Mouse (Mus musculus): ENCODE results near the gene Med15. TPM values are rescaled to one million over a fixed set of nuclear protein-coding genes. Genes with fewer than 3 reads are reported as not detected.
A peak's percentile ranks its signal among the peaks of the same experiment; 100 is the strongest.

The Med15 gene
- polyA plus RNA-seq, 1 experiment = 110 TPM

GRCm38 (mm10) chr16:17761074-17761473 is 28.4 kb upstream of the Med15 start:
- TF ChIP-seq POLR2A (IDR thresholded peaks at IDR 0.05; ENCODE audit: low read depth, low read length) (no peak), CTCF (IDR thresholded peaks at IDR 0.05; ENCODE audit: extremely low read depth, insufficient read depth, insufficient read length, insufficient replicate concordance) (no peak)
- H3K27ac ChIP-seq (ENCODE audit: insufficient read depth, low read length) = no peak overlapping the region
- WGBS = 45% methylated on average over 1 of the region's 1 CpGs
- no peak for DNase-seq (ENCODE audit: low read depth in 1 of 2, low spot score in 2 of 2)
- H3K27me3 ChIP-seq (ENCODE audit: control insufficient read depth, insufficient read depth, low read length) = no peaks in the 10 kb centered on the region
- peaks cover 3% of the 10 kb centered on the region; the same call in 1 of the 2 replicates for H3K36me3 ChIP-seq (ENCODE audit: control insufficient read depth, insufficient read depth, low read length)
- no peak overlapping the region for H3K4me3 ChIP-seq (ENCODE audit: extremely low read depth, insufficient read depth, insufficient read length)
- peaks cover 4% of the 10 kb centered on the region for H3K4me1 ChIP-seq (ENCODE audit: control insufficient read depth, insufficient read depth, insufficient read length)

- peaks cover 3% of the 10 kb centered on the region; the same call in 1 of the 2 replicates for H3K36me3 ChIP-seq (ENCODE audit: control insufficient read depth, insufficient read depth, low read length)
- H3K4me1 ChIP-seq (ENCODE audit: control insufficient read depth, insufficient read depth, insufficient read length) = peaks cover 4% of the 10 kb centered on the region
- 73% methylated on average over 8 of the region's 8 CpGs for WGBS
- peak in 1 of 2 experiments; percentile 14 for DNase-seq (ENCODE audit: low read depth in 1 of 2, low spot score in 2 of 2)
- H3K27ac ChIP-seq (ENCODE audit: insufficient read depth, low read length) = no peak overlapping the region
- TF ChIP-seq CTCF (IDR thresholded peaks at IDR 0.05; ENCODE audit: extremely low read depth, insufficient read depth, insufficient read length, insufficient replicate concordance) = peak; percentile 22; the same call in 1 of the 2 replicates
- no peak for TF ChIP-seq POLR2A (IDR thresholded peaks at IDR 0.05; ENCODE audit: low read depth, low read length)
- H3K4me3 ChIP-seq (ENCODE audit: extremely low read depth, insufficient read depth, insufficient read length) = no peak overlapping the region
- no peaks in the 10 kb centered on the region for H3K27me3 ChIP-seq (ENCODE audit: control insufficient read depth, insufficient read depth, low read length)
Measured at GRCm38 (mm10) chr16:17760657-17761056, 28.0 kb upstream of the Med15 start.

GRCm38 (mm10) chr16:17759813-17760321 is 27.2 kb upstream of the Med15 start:
- peak overlapping the region; percentile 62 for H3K4me3 ChIP-seq (ENCODE audit: extremely low read depth, insufficient read depth, insufficient read length)
- 3% methylated on average over 52 of the region's 54 CpGs for WGBS
- H3K36me3 ChIP-seq (ENCODE audit: control insufficient read depth, insufficient read depth, low read length) = peaks cover 1% of the 10 kb centered on the region; the same call in 1 of the 2 replicates
- TF ChIP-seq CTCF (IDR thresholded peaks at IDR 0.05; ENCODE audit: extremely low read depth, insufficient read depth, insufficient read length, insufficient replicate concordance) = no peak
- TF ChIP-seq POLR2A (IDR thresholded peaks at IDR 0.05; ENCODE audit: low read depth, low read length) = no peak
- no peak overlapping the region for H3K27ac ChIP-seq (ENCODE audit: insufficient read depth, low read length)
- peak in 1 of 2 experiments; percentile 9 for DNase-seq (ENCODE audit: low read depth in 1 of 2, low spot score in 2 of 2)
- no peaks in the 10 kb centered on the region for H3K27me3 ChIP-seq (ENCODE audit: control insufficient read depth, insufficient read depth, low read length)
- peaks cover 4% of the 10 kb centered on the region for H3K4me1 ChIP-seq (ENCODE audit: control insufficient read depth, insufficient read depth, insufficient read length)

GRCm38 (mm10) chr16:17759344-17759773 is 26.7 kb upstream of the Med15 start, which contains the start of gene Klhl22:
TSS of gene Klhl22 (plus strand) at chr16:17759618.
- Histone ChIP-seq H3K36me3 (ENCODE audit: control insufficient read depth, insufficient read depth, low read length) (peaks cover 1% of the 10 kb centered on the region; the same call in 1 of the 2 replicates), H3K27me3 (ENCODE audit: control insufficient read depth, insufficient read depth, low read length) (no peaks in the 10 kb centered on the region), H3K27ac (ENCODE audit: insufficient read depth, low read length) (0 out of 2 replicates have a peak within 1 kb of the TSS, but pooled peaks have one; percentile 1), H3K4me3 (ENCODE audit: extremely low read depth, insufficient read depth, insufficient read length) (peak within 1 kb of the TSS; percentile 62), H3K4me1 (ENCODE audit: control insufficient read depth, insufficient read depth, insufficient read length) (peaks cover 4% of the 10 kb centered on the region)
- under 1% methylated on average over 28 of the region's 28 CpGs for WGBS
- peak; percentile 41 to 89 for DNase-seq (ENCODE audit: low read depth in 1 of 2, low spot score in 2 of 2)
- TF ChIP-seq POLR2A (IDR thresholded peaks at IDR 0.05; ENCODE audit: low read depth, low read length) (peak; percentile 23; the same call in 1 of the 2 replicates), CTCF (IDR thresholded peaks at IDR 0.05; ENCODE audit: extremely low read depth, insufficient read depth, insufficient read length, insufficient replicate concordance) (no peak)

- no peak for DNase-seq (ENCODE audit: low read depth in 1 of 2, low spot score in 2 of 2)
- 0 out of 2 replicates have a peak overlapping the region, but pooled peaks have one; percentile 1 for H3K27ac ChIP-seq (ENCODE audit: insufficient read depth, low read length)
Measured at GRCm38 (mm10) chr16:17758902-17759301, 26.2 kb upstream of the Med15 start.

GRCm38 (mm10) chr16:17757756-17758155 is 25.1 kb upstream of the Med15 start:
- Histone ChIP-seq H3K4me3 (ENCODE audit: extremely low read depth, insufficient read depth, insufficient read length) (no peak overlapping the region), H3K27me3 (ENCODE audit: control insufficient read depth, insufficient read depth, low read length) (no peaks in the 10 kb centered on the region), H3K36me3 (ENCODE audit: control insufficient read depth, insufficient read depth, low read length) (no peaks in the 10 kb centered on the region), H3K4me1 (ENCODE audit: control insufficient read depth, insufficient read depth, insufficient read length) (peaks cover 4% of the 10 kb centered on the region), H3K27ac (ENCODE audit: insufficient read depth, low read length) (no peak overlapping the region)
- WGBS = 96% methylated on average over 1 of the region's 1 CpGs
- TF ChIP-seq CTCF (IDR thresholded peaks at IDR 0.05; ENCODE audit: extremely low read depth, insufficient read depth, insufficient read length, insufficient replicate concordance) = no peak
- no peak for TF ChIP-seq POLR2A (IDR thresholded peaks at IDR 0.05; ENCODE audit: low read depth, low read length)
- no peak for DNase-seq (ENCODE audit: low read depth in 1 of 2, low spot score in 2 of 2)

More at GRCm38 (mm10) chr16:17758902-17759301, 26.2 kb upstream of the Med15 start:
- Histone ChIP-seq H3K4me1 (ENCODE audit: control insufficient read depth, insufficient read depth, insufficient read length) (peaks cover 4% of the 10 kb centered on the region), H3K27me3 (ENCODE audit: control insufficient read depth, insufficient read depth, low read length) (no peaks in the 10 kb centered on the region), H3K36me3 (ENCODE audit: control insufficient read depth, insufficient read depth, low read length) (no peaks in the 10 kb centered on the region), H3K4me3 (ENCODE audit: extremely low read depth, insufficient read depth, insufficient read length) (peak overlapping the region; percentile 62; the same call in 1 of the 2 replicates)
- no peak for TF ChIP-seq POLR2A (IDR thresholded peaks at IDR 0.05; ENCODE audit: low read depth, low read length)
- TF ChIP-seq CTCF (IDR thresholded peaks at IDR 0.05; ENCODE audit: extremely low read depth, insufficient read depth, insufficient read length, insufficient replicate concordance) = no peak
- WGBS = 38% methylated on average over 9 of the region's 9 CpGs

- TF ChIP-seq CTCF (IDR thresholded peaks at IDR 0.05; ENCODE audit: extremely low read depth, insufficient read depth, insufficient read length, insufficient replicate concordance) (no peak), POLR2A (IDR thresholded peaks at IDR 0.05; ENCODE audit: low read depth, low read length) (no peak)
- DNase-seq (ENCODE audit: low read depth in 1 of 2, low spot score in 2 of 2) = no peak
- WGBS = 31% methylated on average over 1 of the region's 1 CpGs
- H3K36me3 ChIP-seq (ENCODE audit: control insufficient read depth, insufficient read depth, low read length) = no peaks in the 10 kb centered on the region
- no peaks in the 10 kb centered on the region for H3K4me1 ChIP-seq (ENCODE audit: control insufficient read depth, insufficient read depth, insufficient read length)
- no peak overlapping the region for H3K4me3 ChIP-seq (ENCODE audit: extremely low read depth, insufficient read depth, insufficient read length)
- H3K27ac ChIP-seq (ENCODE audit: insufficient read depth, low read length) = no peak overlapping the region
- no peaks in the 10 kb centered on the region for H3K27me3 ChIP-seq (ENCODE audit: control insufficient read depth, insufficient read depth, low read length)
Measured at GRCm38 (mm10) chr16:17753686-17754085, 21.0 kb upstream of the Med15 start.

Data from spleen, adult 2 months (tissue).